Mouse (Mus musculus) frontal cortex, postnatal 14 days (tissue): ENCODE results near the gene Oas1g.
"Not testable (repeated sequence)": the region's sequence is repeated elsewhere in the genome, so short reads cannot be mapped to it uniquely, and the experiment has no call there.

Source experiments
- DNase-seq, 2 experiments: peaks; one replicate each; pipeline ENCODE4 v3.0.0; 2022; ENCODE audit warnings: low spot score in 2 of 2

The Oas1g gene

GRCm38 (mm10) chr5:120890026-120890425 is 2.6 kb upstream of the Oas1g start:
- no peak for DNase-seq

GRCm38 (mm10) chr5:120888294-120888815 is 942 bp upstream of the Oas1g start:
- DNase-seq = not testable (repeated sequence)

- no peak for DNase-seq
These were observed 418 bp upstream of the Oas1g start for GRCm38 (mm10) chr5:120887831-120888230.

GRCm38 (mm10) chr5:120881681-120882080 is 5.7 kb downstream of the Oas1g start:
- DNase-seq = not testable (repeated sequence)

- not testable (repeated sequence) for DNase-seq
These were observed 8.6 kb downstream of the Oas1g start for GRCm38 (mm10) chr5:120878803-120879202.

GRCm38 (mm10) chr5:120877407-120877806 is 10.0 kb downstream of the Oas1g start:
- not testable (repeated sequence) for DNase-seq

- DNase-seq = not testable (repeated sequence)
These were observed 10.6 kb downstream of the Oas1g start for GRCm38 (mm10) chr5:120876839-120877238.

GRCm38 (mm10) chr5:120871469-120871868 is 15.9 kb downstream of the Oas1g start:
- DNase-seq = no peak

GRCm38 (mm10) chr5:120870782-120871181 is 16.6 kb downstream of the Oas1g start:
- DNase-seq = no peak

- DNase-seq = no peak
These were observed 17.3 kb downstream of the Oas1g start for GRCm38 (mm10) chr5:120870081-120870480.

GRCm38 (mm10) chr5:120869436-120870015 is 17.9 kb downstream of the Oas1g start:
- no peak for DNase-seq

- no peak for DNase-seq
These were observed 22.0 kb downstream of the Oas1g start for GRCm38 (mm10) chr5:120865336-120865860.

GRCm38 (mm10) chr5:120861121-120861520 is 26.3 kb downstream of the Oas1g start, which contains the start of gene Oas1h:
Oas1h (plus strand) TSS chr5:120861421.
- no peak for DNase-seq

- DNase-seq = no peak
These were observed 28.2 kb downstream of the Oas1g start for GRCm38 (mm10) chr5:120859241-120859640.

GRCm38 (mm10) chr5:120849601-120850136 is 37.7 kb downstream of the Oas1g start:
- peak in 1 of 2 experiments; percentile 14 for DNase-seq

GRCm38 (mm10) chr5:120847067-120847466 is 40.3 kb downstream of the Oas1g start, which contains the start of gene Oas1f:
Oas1f (plus strand) TSS chr5:120847367.
- DNase-seq = no peak

GRCm38 (mm10) chr5:120844713-120845112 is 42.7 kb downstream of the Oas1g start:
- no peak for DNase-seq

- no peak for DNase-seq
These were observed 50.5 kb downstream of the Oas1g start for GRCm38 (mm10) chr5:120836731-120837585.

- no peak for DNase-seq
These were observed 53.8 kb downstream of the Oas1g start for GRCm38 (mm10) chr5:120833335-120834280.

- no peak for DNase-seq
These were observed 56.4 kb downstream of the Oas1g start for GRCm38 (mm10) chr5:120831031-120831430.
